Mouse (Mus musculus): ENCODE measurements around the gene Ptpn21. TPM values are rescaled to one million over a fixed set of nuclear protein-coding genes. Genes with fewer than 3 reads are reported as not detected.
A peak's percentile ranks its signal among the peaks of the same experiment; 100 is the strongest.

Gene Ptpn21
- polyA plus RNA-seq, 1 experiment from 2014 or later, result 4.3 TPM

- Histone ChIP-seq H3K36me3 (ENCODE audit: control insufficient read depth, insufficient read depth) (0 out of 2 replicates have a peak, but pooled peaks cover 2% of the 10 kb centered on the region), H3K27me3 (replicated peaks; ENCODE audit: control insufficient read depth, insufficient read depth, low read length) (no peaks in the 10 kb centered on the region), H3K4me2 (replicated peaks; ENCODE audit: low read depth) (no peak overlapping the region), H3K4me1 (replicated peaks; ENCODE audit: control insufficient read depth, insufficient read depth, low read length) (no peaks in the 10 kb centered on the region), H3K9ac (ENCODE audit: low read depth, low read length) (no peak overlapping the region), H3K27ac (ENCODE audit: low read depth, low read length) (no peak overlapping the region), H3K9me3 (ENCODE audit: control insufficient read depth) (no peaks in the 10 kb centered on the region), H3K4me3 (ENCODE audit: low read depth, low read length) (no peak overlapping the region)
- no peak for TF ChIP-seq CTCF (IDR thresholded peaks at IDR 0.05; ENCODE audit: low read depth)
- WGBS, result 48% methylated on average over 10 of the region's 10 CpGs
- ATAC-seq, result no peak
Observed at GRCm38 (mm10) chr12:98668132-98668814, 68.9 kb downstream of the Ptpn21 start.

- Histone ChIP-seq H3K4me2 (replicated peaks; ENCODE audit: low read depth) (no peak overlapping the region), H3K4me1 (replicated peaks; ENCODE audit: control insufficient read depth, insufficient read depth, low read length) (no peaks in the 10 kb centered on the region), H3K27ac (ENCODE audit: low read depth, low read length) (no peak overlapping the region), H3K36me3 (ENCODE audit: control insufficient read depth, insufficient read depth) (peaks cover 5% of the 10 kb centered on the region; the same call in 1 of the 2 replicates), H3K9ac (ENCODE audit: low read depth, low read length) (no peak overlapping the region), H3K4me3 (ENCODE audit: low read depth, low read length) (no peak overlapping the region), H3K27me3 (replicated peaks; ENCODE audit: control insufficient read depth, insufficient read depth, low read length) (no peaks in the 10 kb centered on the region), H3K9me3 (ENCODE audit: control insufficient read depth) (no peaks in the 10 kb centered on the region)
- no peak for ATAC-seq
- TF ChIP-seq CTCF (IDR thresholded peaks at IDR 0.05; ENCODE audit: low read depth), result no peak
- WGBS, result 85% methylated on average over 7 of the region's 7 CpGs
Observed at GRCm38 (mm10) chr12:98662617-98663016, 74.6 kb downstream of the Ptpn21 start.

DNA sequence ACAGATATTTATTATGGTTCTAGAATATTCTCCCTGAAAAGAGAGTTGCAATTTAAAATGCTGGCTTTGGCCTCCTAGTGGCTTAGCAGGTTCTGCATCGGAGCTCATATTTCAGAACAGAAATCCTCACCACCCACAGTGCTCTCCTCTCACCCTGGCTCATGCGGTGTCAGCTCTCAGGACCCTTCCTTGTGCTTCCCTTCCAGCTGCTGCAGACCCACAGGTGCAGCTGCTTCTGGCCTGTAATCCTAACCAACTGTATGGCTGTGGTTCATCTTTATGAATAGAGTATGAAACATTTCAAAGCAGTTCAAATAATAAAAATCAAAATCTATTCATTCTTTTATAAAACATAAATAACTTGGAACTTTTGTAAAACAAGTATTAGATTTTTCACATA is 80.3 kb downstream of the Ptpn21 start:
- no peak for ATAC-seq
- WGBS, result 86% methylated on average over 2 of the region's 2 CpGs

DNA sequence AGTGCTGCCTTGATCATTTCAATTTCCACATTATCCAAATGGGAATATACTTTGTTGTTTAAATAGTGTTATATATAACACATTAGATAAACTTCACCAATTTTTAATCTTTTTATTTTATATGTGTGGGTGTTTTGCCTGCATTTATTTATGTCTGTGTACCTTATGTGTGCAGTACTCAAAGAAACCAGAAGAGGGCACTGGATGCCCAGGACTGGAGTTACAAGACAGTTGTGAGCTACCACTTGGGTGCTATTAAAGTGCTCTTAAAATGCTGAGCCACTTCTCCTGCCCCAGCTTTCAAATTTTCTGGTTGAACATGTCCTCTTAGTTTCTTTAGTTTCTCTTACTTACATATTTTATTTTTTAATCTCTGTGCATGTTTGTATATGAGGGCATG is 92.4 kb downstream of the Ptpn21 start:
- no peaks in the 10 kb centered on the region for H3K27me3 ChIP-seq (replicated peaks; ENCODE audit: control insufficient read depth, insufficient read depth, low read length)
- no peak overlapping the region for H3K4me3 ChIP-seq (ENCODE audit: low read depth, low read length)
- 0 out of 2 replicates have a peak, but pooled peaks have one; percentile 16 for TF ChIP-seq CTCF (IDR thresholded peaks at IDR 0.05; ENCODE audit: low read depth)
- H3K9ac ChIP-seq (ENCODE audit: low read depth, low read length), result no peak overlapping the region
- 0 out of 2 replicates have a peak, but pooled peaks cover 3% of the 10 kb centered on the region for H3K36me3 ChIP-seq (ENCODE audit: control insufficient read depth, insufficient read depth)
- no peak for ATAC-seq
- no peak overlapping the region for H3K27ac ChIP-seq (ENCODE audit: low read depth, low read length)
- no peaks in the 10 kb centered on the region for H3K9me3 ChIP-seq (ENCODE audit: control insufficient read depth)
- H3K4me2 ChIP-seq (replicated peaks; ENCODE audit: low read depth), result no peak overlapping the region
- no peaks in the 10 kb centered on the region for H3K4me1 ChIP-seq (replicated peaks; ENCODE audit: control insufficient read depth, insufficient read depth, low read length)

More for the DNA sequence above, 80.3 kb downstream of the Ptpn21 start:
- H3K4me3 ChIP-seq (ENCODE audit: low read depth, low read length), result no peak overlapping the region
- H3K4me1 ChIP-seq (replicated peaks; ENCODE audit: control insufficient read depth, insufficient read depth, low read length), result no peaks in the 10 kb centered on the region
- no peaks in the 10 kb centered on the region for H3K9me3 ChIP-seq (ENCODE audit: control insufficient read depth)
- no peak for TF ChIP-seq CTCF (IDR thresholded peaks at IDR 0.05; ENCODE audit: low read depth)
- H3K4me2 ChIP-seq (replicated peaks; ENCODE audit: low read depth), result no peak overlapping the region
- no peak overlapping the region for H3K27ac ChIP-seq (ENCODE audit: low read depth, low read length)
- no peaks in the 10 kb centered on the region for H3K27me3 ChIP-seq (replicated peaks; ENCODE audit: control insufficient read depth, insufficient read depth, low read length)
- no peak overlapping the region for H3K9ac ChIP-seq (ENCODE audit: low read depth, low read length)
- H3K36me3 ChIP-seq (ENCODE audit: control insufficient read depth, insufficient read depth), result no peaks in the 10 kb centered on the region

GRCm38 (mm10) chr12:98628260-98628970 is 108.8 kb downstream of the Ptpn21 start:
- peak; percentile 79 for ATAC-seq
- H3K27ac ChIP-seq (ENCODE audit: low read depth, low read length), result no peak overlapping the region

GRCm38 (mm10) chr12:98627392-98628259 is 109.6 kb downstream of the Ptpn21 start, which contains the start of gene Spata7:
TSS of gene Spata7 (plus strand) at chr12:98628157.
- 3% methylated on average over 32 of the region's 32 CpGs for WGBS
- Histone ChIP-seq H3K27ac (ENCODE audit: low read depth, low read length) (no peak within 1 kb of the TSS), H3K27me3 (replicated peaks; ENCODE audit: control insufficient read depth, insufficient read depth, low read length) (no peaks in the 10 kb centered on the region), H3K4me2 (replicated peaks; ENCODE audit: low read depth) (peak within 1 kb of the TSS; percentile 74), H3K9me3 (ENCODE audit: control insufficient read depth) (no peaks in the 10 kb centered on the region), H3K36me3 (ENCODE audit: control insufficient read depth, insufficient read depth) (no peaks in the 10 kb centered on the region), H3K4me3 (ENCODE audit: low read depth, low read length) (peak within 1 kb of the TSS; percentile 89), H3K4me1 (replicated peaks; ENCODE audit: control insufficient read depth, insufficient read depth, low read length) (no peaks in the 10 kb centered on the region), H3K9ac (ENCODE audit: low read depth, low read length) (peak within 1 kb of the TSS; percentile 52)
- no peak for TF ChIP-seq CTCF (IDR thresholded peaks at IDR 0.05; ENCODE audit: low read depth)
- ATAC-seq, result peak; percentile 91

More at GRCm38 (mm10) chr12:98628260-98628970, 108.8 kb downstream of the Ptpn21 start:
- H3K36me3 ChIP-seq (ENCODE audit: control insufficient read depth, insufficient read depth), result no peaks in the 10 kb centered on the region
- peak overlapping the region; percentile 89 for H3K4me3 ChIP-seq (ENCODE audit: low read depth, low read length)
- peak overlapping the region; percentile 74 for H3K4me2 ChIP-seq (replicated peaks; ENCODE audit: low read depth)
- no peaks in the 10 kb centered on the region for H3K4me1 ChIP-seq (replicated peaks; ENCODE audit: control insufficient read depth, insufficient read depth, low read length)
- peak overlapping the region; percentile 52 for H3K9ac ChIP-seq (ENCODE audit: low read depth, low read length)
- 2% methylated on average over 16 of the region's 16 CpGs for whole genome bisulfite sequencing
- no peaks in the 10 kb centered on the region for H3K27me3 ChIP-seq (replicated peaks; ENCODE audit: control insufficient read depth, insufficient read depth, low read length)
- no peak for TF ChIP-seq CTCF (IDR thresholded peaks at IDR 0.05; ENCODE audit: low read depth)
- H3K9me3 ChIP-seq (ENCODE audit: control insufficient read depth), result no peaks in the 10 kb centered on the region

Other genes starting within 250 kb of the Ptpn21 start
- 0.74 and 1.3 TPM in 2 replicates for gene Kcnk10, start 159.1 kb downstream of the Ptpn21 start, polyA plus RNA-seq (2015; fragmentation: Nextera tagmentation; extraction: Ambion mirVana)
- gene Spata7, start 109.2 kb downstream of the Ptpn21 start, polyA plus RNA-seq (2015; fragmentation: Nextera tagmentation; extraction: Ambion mirVana), result 2.7 and 3.3 TPM in 2 replicates
- 34.1 and 37.9 TPM in 2 replicates for gene Zc3h14, start 9.6 kb upstream of the Ptpn21 start, polyA plus RNA-seq (2015; fragmentation: Nextera tagmentation; extraction: Ambion mirVana)
- gene Eml5, start 164.1 kb upstream of the Ptpn21 start, polyA plus RNA-seq (2015; fragmentation: Nextera tagmentation; extraction: Ambion mirVana), result 1.3 and 1.7 TPM in 2 replicates
- gene Ttc8, start 183.2 kb upstream of the Ptpn21 start, polyA plus RNA-seq (2015; fragmentation: Nextera tagmentation; extraction: Ambion mirVana), result 6.7 and 6.9 TPM in 2 replicates